Mouse (Mus musculus) testis, adult 2 months (tissue): ENCODE results near the gene Lingo3.

Experiments used
- CTCF ChIP-seq: fragments of 200-500 bp; IDR thresholded peaks from 2 replicates; pipeline ENCODE4 v1.5.1; 2012; ENCODE audit warnings: low read depth, mild to moderate bottlenecking, inconsistent platforms, low read length, moderate library complexity; ENCODE audit not compliant: control insufficient read depth, insufficient read depth, insufficient replicate concordance
- POLR2A ChIP-seq: fragments of 200-500 bp; IDR thresholded peaks from 2 replicates; pipeline ENCODE4 v1.6.1; 2012; ENCODE audit warnings: low read depth, mild to moderate bottlenecking, inconsistent platforms, low read length, moderate library complexity; ENCODE audit not compliant: control insufficient read depth

GRCm38 (mm10) chr10:80784302-80784701 lies 59.5 kb downstream of the Lingo3 start:
- no peak for TF ChIP-seq CTCF
- TF ChIP-seq POLR2A = no peak
